Mouse (Mus musculus) ES-E14 (cell line): ENCODE measurements around the gene Fut11. TPM values are rescaled to one million over a fixed set of nuclear protein-coding genes. Genes with fewer than 3 reads are reported as not detected.
"Not testable (repeated sequence)": the region's sequence is repeated elsewhere in the genome, so short reads cannot be mapped to it uniquely, and the experiment has no call there.

Experiments
- DNase-seq: peaks from one replicate; pipeline ENCODE4 v3.0.0-alpha.2; 2013; ENCODE audit warnings: low read depth, low spot score
- H3K27ac ChIP-seq: 2 replicates; pipeline ENCODE4 v1.5.1; 2012; ENCODE audit warnings: low read depth, mild to moderate bottlenecking, low read length, moderate library complexity, mixed read lengths; ENCODE audit not compliant: poor library complexity, insufficient read depth, severe bottlenecking
- H3K36me3 ChIP-seq: 2 replicates; pipeline ENCODE4 v1.6.1; 2012; ENCODE audit warnings: mild to moderate bottlenecking, low read length, moderate library complexity, mixed read lengths; ENCODE audit not compliant: control insufficient read depth, poor library complexity, insufficient read depth, severe bottlenecking
- H3K4me1 ChIP-seq, 2 experiments: fragments of 150-350 bp in 1 of 2; sonication (generic) in 1 of 2; 2 replicates each; pipeline ENCODE4 v1.6.1; 2012; ENCODE audit warnings: low read length in 2 of 2, mild to moderate bottlenecking in 1 of 2, mixed read lengths in 1 of 2; ENCODE audit not compliant: control insufficient read depth in 2 of 2, insufficient read depth in 2 of 2, poor library complexity in 1 of 2
- H3K4me3 ChIP-seq, 2 experiments: fragments of 150-350 bp in 1 of 2; sonication (generic) in 1 of 2; 2 replicates each; pipeline ENCODE4 v1.5.1; 2012; ENCODE audit warnings: low read length in 2 of 2, low read depth in 1 of 2, mild to moderate bottlenecking in 1 of 2, mixed read lengths in 1 of 2; ENCODE audit not compliant: insufficient read depth in 1 of 2, poor library complexity in 1 of 2, severe bottlenecking in 1 of 2
- H3K9ac ChIP-seq: 2 replicates; pipeline ENCODE4 v1.6.1; 2012; ENCODE audit warnings: low read depth, mild to moderate bottlenecking, low read length, mixed read lengths; ENCODE audit not compliant: poor library complexity, insufficient read depth, severe bottlenecking
- H3K9me3 ChIP-seq: fragments of 150-350 bp; sonication (generic); 2 replicates; pipeline ENCODE4 v1.6.1; 2012; ENCODE audit warnings: low read depth, mild to moderate bottlenecking, low read length; ENCODE audit not compliant: control insufficient read depth, insufficient read depth
- CHD2 ChIP-seq: IDR thresholded peaks from 2 replicates; pipeline ENCODE4 v1.6.1; 2014; ENCODE audit warnings: mild to moderate bottlenecking, low read depth, low read length, inconsistent platforms
- HCFC1 ChIP-seq: IDR thresholded peaks from 2 replicates; pipeline ENCODE4 v1.6.1; 2012; ENCODE audit warnings: low read length, inconsistent platforms, borderline replicate concordance; ENCODE audit not compliant: insufficient read depth
- MAFK ChIP-seq: IDR thresholded peaks from 2 replicates; pipeline ENCODE4 v1.6.1; 2014; ENCODE audit warnings: mild to moderate bottlenecking, low read depth, low read length, inconsistent platforms; ENCODE audit not compliant: insufficient read depth
- ZC3H11A ChIP-seq: IDR thresholded peaks from 2 replicates; pipeline ENCODE4 v1.6.1; 2012; ENCODE audit warnings: low read depth, mild to moderate bottlenecking, inconsistent platforms, low read length, borderline replicate concordance
- ZNF384 ChIP-seq: IDR thresholded peaks from 2 replicates; pipeline ENCODE4 v1.6.1; 2012; ENCODE audit warnings: low read depth, low read length, inconsistent platforms
- in situ Hi-C, 2 experiments: fragments of 600-800 bp; cut with MboI; formaldehyde crosslinking; loops; one replicate each; pipeline ENCODE4 v1.15.1; 2025; ENCODE audit warnings: low sequenced_read_pairs in 2 of 2, inconsistent platforms in 1 of 2; ENCODE audit not compliant: unreplicated experiment in 2 of 2
- total RNA-seq: library from RNA; depleted of rRNA; stranded (reverse); fragments of 300-350 nt; gene quantifications from 2 replicates; pipeline ENCODE4 v1.2.3, GENCODE M21; 2012

Gene Fut11
- total RNA-seq, 1 experiment, result 5.0 TPM

GRCm38 (mm10) chr14:20702741-20703381, 8.1 kb downstream of the Fut11 start, which contains the start of gene Chchd1:
Chchd1 (plus strand) TSS chr14:20703006.
- in situ Hi-C loops, result no loop called here
- Histone ChIP-seq H3K9me3 (no peaks in the 10 kb centered on the region), H3K9ac (peak within 1 kb of the TSS; percentile 99), H3K36me3 (no peaks in the 10 kb centered on the region; the same call in 1 of the 2 replicates), H3K4me1 (peaks cover 0 to 2% of the 10 kb centered on the region in 2 experiments; a peak in 3 of 4 replicates), H3K4me3 (peak within 1 kb of the TSS; percentile 77 to 79), H3K27ac (peak within 1 kb of the TSS; percentile 96)
- TF ChIP-seq HCFC1, result peak; percentile 61; the same call in 1 of the 2 replicates
- TF ChIP-seq CHD2, result no peak
- no peak for TF ChIP-seq MAFK
- no peak for TF ChIP-seq ZC3H11A
- peak; percentile 69 for DNase-seq

GRCm38 (mm10) chr14:20703461-20703860, 8.7 kb downstream of the Fut11 start:
- Histone ChIP-seq H3K4me3 (peak overlapping the region; percentile 77 to 79), H3K9ac (peak overlapping the region; percentile 99), H3K27ac (peak overlapping the region; percentile 96)
- H3K9me3 ChIP-seq, DNase-seq, in situ Hi-C loops, H3K36me3 ChIP-seq, H3K4me1 ChIP-seq: not testable (repeated sequence)
- TF ChIP-seq ZNF384, result peak; percentile 72; the same call in 1 of the 2 replicates

GRCm38 (mm10) chr14:20707201-20708190, 12.7 kb downstream of the Fut11 start, which contains the start of gene Zswim8:
Zswim8 (plus strand) TSS chr14:20707552.
- Histone ChIP-seq H3K9ac (peak within 1 kb of the TSS; percentile 71), H3K27ac (no peak within 1 kb of the TSS), H3K9me3 (no peaks in the 10 kb centered on the region), H3K36me3 (peaks cover 2% of the 10 kb centered on the region; the same call in 1 of the 2 replicates), H3K4me3 (peak within 1 kb of the TSS; percentile 66 to 78), H3K4me1 (no peaks in the 10 kb centered on the region; a peak in 1 of 4 replicates)
- DNase-seq, result no peak
- TF ChIP-seq HCFC1, result peak; percentile 85
- TF ChIP-seq CHD2, result no peak
- in situ Hi-C loops, result no loop called here

GRCm38 (mm10) chr14:20708239-20708638, 13.5 kb downstream of the Fut11 start:
- Histone ChIP-seq H3K9me3 (no peaks in the 10 kb centered on the region), H3K9ac (no peak overlapping the region), H3K27ac (no peak overlapping the region), H3K36me3 (peaks cover 2% of the 10 kb centered on the region; the same call in 1 of the 2 replicates), H3K4me3 (peak overlapping the region; percentile 66 to 78; a peak in 3 of 4 replicates), H3K4me1 (no peaks in the 10 kb centered on the region; a peak in 1 of 4 replicates)
- TF ChIP-seq HCFC1 (no peak), CHD2 (no peak), ZNF384 (no peak), MAFK (no peak), ZC3H11A (no peak)
- in situ Hi-C loops, result no loop called here
- DNase-seq, result no peak
